Mouse (Mus musculus) lung, postnatal 0 days (tissue): ENCODE measurements at regions not wholly inside any gene's neighbourhood (a gene's known extent, or its start where the extent isn't known, plus 50 kb on each side); places are given as distances from the start of the nearest gene placed in this dataset.

ENCODE experiments used
- ATAC-seq: fragments of 200-750 bp; cut with Nextera tagmentation; 2 replicates; pipeline ENCODE4 v1.8.0; 2017; ENCODE audit warnings: moderate library complexity
- DNase-seq: peaks from one replicate; pipeline ENCODE4 v3.0.0-alpha.2; 2016; ENCODE audit warnings: low spot score
- H3K27ac ChIP-seq: fragments of 300-500 bp; sonication (generic); 2 replicates; pipeline ENCODE4 v1.5.1; 2014; ENCODE audit warnings: antibody characterized with exemption, mild to moderate bottlenecking, low read length, mixed read lengths
- H3K27me3 ChIP-seq: fragments of 300-500 bp; sonication (generic); replicated peaks from 2 replicates; pipeline ENCODE4 v1.6.1; 2014; ENCODE audit warnings: low read length, mixed read lengths; ENCODE audit not compliant: insufficient read depth
- H3K36me3 ChIP-seq: fragments of 300-500 bp; sonication (generic); 2 replicates; pipeline ENCODE4 v1.6.1; 2014; ENCODE audit warnings: low read length, mixed read lengths; ENCODE audit not compliant: insufficient read depth
- H3K4me1 ChIP-seq: fragments of 300-500 bp; sonication (generic); 2 replicates; pipeline ENCODE4 v1.6.1; 2014; ENCODE audit warnings: antibody characterized with exemption, low read depth, low read length, mixed read lengths; ENCODE audit not compliant: insufficient read depth
- H3K4me2 ChIP-seq: fragments of 300-500 bp; sonication (generic); replicated peaks from 2 replicates; pipeline ENCODE4 v1.6.1; 2014; ENCODE audit warnings: low read depth, mild to moderate bottlenecking, low read length, moderate library complexity, mixed read lengths
- H3K4me3 ChIP-seq: fragments of 300-500 bp; sonication (generic); 2 replicates; pipeline ENCODE4 v1.5.1; 2014; ENCODE audit warnings: low read depth, low read length
- H3K9ac ChIP-seq: fragments of 300-500 bp; sonication (generic); replicated peaks from 2 replicates; pipeline ENCODE4 v1.6.1; 2014; ENCODE audit warnings: low read depth, mild to moderate bottlenecking
- H3K9me3 ChIP-seq: fragments of 300-500 bp; sonication (generic); 2 replicates; pipeline ENCODE4 v1.6.1; 2016; ENCODE audit warnings: low read length, mixed read lengths
- CTCF ChIP-seq: IDR thresholded peaks from 2 replicates; pipeline ENCODE4 v1.5.1; 2016; ENCODE audit warnings: antibody characterized with exemption, mild to moderate bottlenecking
- EP300 ChIP-seq: IDR thresholded peaks from 2 replicates; pipeline ENCODE4 v1.6.1; 2016; ENCODE audit warnings: antibody characterized with exemption, mild to moderate bottlenecking, control low read depth
- WGBS: fragments of 180-500 bp; shearing (Covaris S2); extraction: QIAGEN DNeasy Blood & Tissue Kit; methylation state at CpG from one replicate; pipeline ENCODE4 v1.1.7; 2014; 5-methylcytosine and 5-hydroxymethylcytosine counted together

DNA sequence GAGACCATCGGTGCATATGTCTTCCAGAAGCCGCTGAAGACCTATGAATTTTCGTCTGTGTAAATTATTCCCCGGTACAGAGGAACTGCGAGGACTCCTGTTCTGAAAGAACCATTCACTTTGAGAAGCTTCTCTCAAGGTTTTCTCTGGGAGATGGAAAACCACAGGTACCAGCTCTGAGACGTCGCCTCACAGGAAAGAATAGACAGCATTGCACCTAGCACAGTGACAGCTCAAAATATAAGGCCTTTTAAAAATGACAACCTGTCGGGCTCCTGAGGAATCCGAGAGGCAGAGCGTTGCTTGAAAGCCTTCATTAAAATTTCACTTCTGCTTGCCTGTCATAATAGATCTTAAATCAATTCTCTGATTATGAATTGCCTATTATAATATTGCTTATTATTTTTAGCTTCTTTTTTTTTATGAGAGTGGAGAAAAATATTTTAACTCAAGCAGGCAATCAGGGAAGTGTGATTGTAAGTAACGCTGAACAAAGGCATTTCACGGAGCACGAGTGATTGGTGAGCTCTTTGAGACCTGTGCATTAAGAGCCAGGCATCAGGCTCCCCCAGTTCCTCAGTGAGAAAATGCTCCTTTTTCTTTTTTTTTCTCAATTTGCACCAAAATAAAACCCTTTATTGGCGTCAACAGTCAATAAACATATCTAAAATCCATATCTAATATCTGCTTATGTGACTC lies 191.8 kb downstream of the Atp23 start:
- Histone ChIP-seq H3K4me2 (no peak overlapping the region), H3K36me3 (no peaks in the 10 kb centered on the region), H3K9me3 (no peaks in the 10 kb centered on the region), H3K27ac (no peak overlapping the region), H3K27me3 (no peaks in the 10 kb centered on the region), H3K9ac (no peak overlapping the region), H3K4me3 (no peak overlapping the region), H3K4me1 (no peaks in the 10 kb centered on the region)
- WGBS: 69% methylated on average over 14 of the region's 14 CpGs
- no peak for ATAC-seq
- no peak for DNase-seq
- no peak for TF ChIP-seq EP300

DNA sequence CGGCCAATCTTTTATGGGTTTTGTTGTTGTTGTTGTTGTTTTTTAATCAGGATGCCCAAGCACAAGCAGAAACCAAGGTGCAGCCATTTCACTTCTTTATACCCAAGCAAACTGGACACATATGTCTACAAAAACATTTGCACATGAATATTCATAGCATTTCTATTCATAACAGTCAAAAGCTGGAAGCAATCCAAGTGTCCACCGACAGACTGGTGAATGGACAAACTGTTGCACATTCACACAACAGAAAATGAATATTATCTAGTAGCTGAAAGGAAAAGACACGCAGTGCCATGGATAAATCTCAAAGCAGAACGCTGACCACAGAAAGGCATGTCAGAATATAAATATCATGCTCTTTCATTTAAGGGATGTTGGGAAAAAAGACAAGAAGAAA lies 192.4 kb downstream of the Atp23 start:
- no peaks in the 10 kb centered on the region for H3K36me3 ChIP-seq
- H3K4me1 ChIP-seq: no peaks in the 10 kb centered on the region
- no peak overlapping the region for H3K9ac ChIP-seq
- TF ChIP-seq EP300 (no peak), CTCF (no peak)
- 60% methylated on average over 4 of the region's 4 CpGs for WGBS
- DNase-seq (no peak), ATAC-seq (no peak)
- no peak overlapping the region for H3K27ac ChIP-seq
- H3K9me3 ChIP-seq: no peaks in the 10 kb centered on the region
- no peak overlapping the region for H3K4me3 ChIP-seq
- no peak overlapping the region for H3K4me2 ChIP-seq
- H3K27me3 ChIP-seq: no peaks in the 10 kb centered on the region

DNA sequence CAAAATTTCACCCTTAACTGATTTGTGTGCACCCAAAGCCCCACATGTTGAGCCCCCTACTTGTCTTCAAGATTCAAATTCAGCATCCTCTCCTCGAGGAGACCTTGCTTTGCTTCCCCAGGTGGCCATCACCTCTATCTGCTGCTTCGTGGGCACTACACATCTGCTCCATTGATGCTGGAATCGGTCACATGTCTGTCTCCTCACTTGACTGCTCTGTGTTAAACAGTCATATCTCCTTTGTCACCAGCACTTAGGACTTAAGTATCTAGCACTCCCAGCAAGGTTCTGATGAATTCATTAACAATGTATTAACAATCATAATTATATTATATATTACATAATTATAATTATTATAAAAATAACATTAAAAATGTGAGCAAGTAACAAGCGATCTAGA lies 192.9 kb downstream of the Atp23 start:
- H3K9me3 ChIP-seq: no peaks in the 10 kb centered on the region
- H3K27me3 ChIP-seq: no peaks in the 10 kb centered on the region
- H3K4me1 ChIP-seq: no peaks in the 10 kb centered on the region
- 63% methylated on average over 4 of the region's 4 CpGs for WGBS
- ATAC-seq (no peak), DNase-seq (no peak)
- H3K4me3 ChIP-seq: no peak overlapping the region
- H3K4me2 ChIP-seq: no peak overlapping the region
- TF ChIP-seq EP300: no peak
- no peak for TF ChIP-seq CTCF
- no peaks in the 10 kb centered on the region for H3K36me3 ChIP-seq
- H3K9ac ChIP-seq: no peak overlapping the region
- H3K27ac ChIP-seq: no peak overlapping the region

DNA sequence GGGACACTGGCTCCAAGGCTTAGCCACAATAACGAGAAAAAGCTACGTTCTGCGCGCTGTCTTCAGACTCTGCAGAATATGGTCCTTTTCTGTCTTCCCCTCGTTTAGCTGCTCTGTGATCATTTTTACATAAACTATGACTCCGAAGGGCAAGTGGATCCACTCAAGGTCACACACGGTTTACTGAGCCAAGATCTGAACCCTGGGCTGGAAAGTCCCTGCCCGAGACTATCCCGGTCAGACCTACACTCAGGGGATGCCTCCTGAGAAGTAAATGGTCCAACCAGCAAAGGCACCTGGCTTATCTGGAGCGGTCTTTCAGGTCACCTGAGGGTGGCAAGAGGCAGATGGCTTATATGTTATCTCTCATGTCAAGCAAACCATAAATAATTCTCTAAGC lies 204.1 kb downstream of the Atp23 start:
- Histone ChIP-seq H3K36me3 (no peaks in the 10 kb centered on the region), H3K4me2 (no peak overlapping the region), H3K27ac (no peak overlapping the region), H3K27me3 (no peaks in the 10 kb centered on the region), H3K9me3 (no peaks in the 10 kb centered on the region), H3K4me1 (no peaks in the 10 kb centered on the region), H3K4me3 (no peak overlapping the region), H3K9ac (no peak overlapping the region)
- no peak for ATAC-seq
- TF ChIP-seq CTCF (no peak), EP300 (no peak)
- DNase-seq: no peak
- 69% methylated on average over 10 of the region's 10 CpGs for WGBS

DNA sequence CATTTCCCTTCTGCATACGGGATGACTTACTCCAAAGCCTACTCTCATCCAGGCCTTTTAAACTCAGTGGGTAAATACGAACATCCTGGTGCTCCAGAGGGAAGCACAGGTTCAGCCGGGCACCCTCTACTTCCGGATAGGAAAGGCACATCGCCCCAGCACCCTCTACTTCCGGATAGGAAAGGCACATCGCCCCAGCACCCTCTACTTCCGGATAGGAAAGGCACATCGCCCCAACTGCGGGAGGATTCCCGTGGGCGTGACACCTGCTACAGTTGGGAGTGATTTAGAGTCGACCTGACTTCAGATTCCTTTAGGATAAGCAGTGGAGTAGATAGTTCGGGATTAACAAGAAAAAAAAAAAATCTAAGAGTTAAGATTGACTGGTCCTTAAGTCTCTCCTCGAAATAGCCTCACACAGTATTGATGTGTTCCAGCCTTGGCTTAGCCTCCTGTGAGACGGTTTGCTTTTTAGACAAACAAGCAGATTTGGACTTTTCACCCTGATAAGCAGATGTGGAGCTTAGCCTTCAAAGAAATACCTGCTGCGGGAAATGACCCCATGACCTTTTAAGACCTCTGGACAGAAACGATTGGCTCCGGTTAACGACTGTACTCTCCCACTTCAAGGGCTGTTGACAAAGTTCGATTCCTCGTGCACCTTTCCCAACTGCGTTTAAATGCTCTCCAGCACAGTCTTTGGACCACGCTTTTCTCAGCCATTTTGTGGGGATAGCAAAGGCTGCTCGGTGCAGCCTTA lies 210.1 kb downstream of the Atp23 start:
- no peak overlapping the region for H3K4me3 ChIP-seq
- H3K9me3 ChIP-seq: no peaks in the 10 kb centered on the region
- no peak for DNase-seq
- no peak for ATAC-seq
- H3K4me1 ChIP-seq: no peaks in the 10 kb centered on the region
- 43% methylated on average over 25 of the region's 25 CpGs for WGBS
- H3K36me3 ChIP-seq: no peaks in the 10 kb centered on the region
- H3K27me3 ChIP-seq: no peaks in the 10 kb centered on the region
- H3K27ac ChIP-seq: no peak overlapping the region
- H3K9ac ChIP-seq: no peak overlapping the region
- TF ChIP-seq CTCF (no peak), EP300 (no peak)
- H3K4me2 ChIP-seq: no peak overlapping the region

DNA sequence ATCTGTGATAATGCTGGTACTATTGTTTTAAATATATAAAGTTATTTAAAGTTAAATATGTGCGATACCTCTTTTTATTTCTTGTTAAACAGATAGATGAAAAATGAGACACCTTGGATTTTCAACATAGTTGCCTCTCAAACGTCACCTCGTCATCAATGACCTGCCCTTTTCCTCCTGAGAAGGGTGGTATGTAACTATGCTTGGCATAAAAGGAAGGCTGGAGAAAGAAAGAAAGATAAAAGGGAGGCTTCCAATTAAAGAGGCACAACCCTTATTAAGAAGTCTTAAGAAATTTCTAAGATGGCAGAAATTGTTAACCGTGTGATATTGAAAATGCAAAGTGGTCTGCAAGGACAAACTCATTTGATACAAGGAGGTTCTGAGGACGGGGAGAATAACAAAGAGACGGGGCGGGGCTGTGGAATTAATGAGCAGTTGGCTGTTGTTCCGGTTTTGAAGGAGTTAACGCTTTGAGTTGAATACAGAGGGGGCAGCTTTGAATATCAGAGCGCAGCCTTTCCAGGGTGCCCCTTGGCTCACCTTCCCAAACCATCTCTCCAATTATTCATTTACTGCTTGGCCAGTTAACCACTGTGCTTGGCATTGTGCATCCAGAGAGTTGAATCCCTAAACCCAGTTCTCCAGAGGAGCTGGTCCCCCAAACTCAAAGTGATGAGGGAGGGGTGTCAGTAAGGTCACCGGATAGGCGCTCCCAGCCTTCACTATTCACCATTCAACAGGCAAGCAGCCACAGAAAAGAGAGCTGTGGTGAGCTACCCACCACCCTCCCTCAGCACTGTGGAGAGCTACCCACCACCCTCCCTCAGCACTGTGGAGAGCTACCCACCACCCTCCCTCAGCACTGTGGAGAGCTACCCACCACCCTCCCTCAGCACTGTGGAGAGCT lies 220.6 kb downstream of the Atp23 start:
- Histone ChIP-seq H3K27me3 (no peaks in the 10 kb centered on the region), H3K4me2 (no peak overlapping the region), H3K4me1 (no peaks in the 10 kb centered on the region), H3K4me3 (no peak overlapping the region), H3K9ac (no peak overlapping the region), H3K9me3 (no peaks in the 10 kb centered on the region), H3K36me3 (no peaks in the 10 kb centered on the region), H3K27ac (no peak overlapping the region)
- DNase-seq (no peak), ATAC-seq (no peak)
- 12% methylated on average over 12 of the region's 12 CpGs for WGBS
- TF ChIP-seq CTCF: no peak
- TF ChIP-seq EP300: no peak
